Mouse (Mus musculus): ENCODE measurements at regions not wholly inside any gene's neighbourhood (a gene's known extent, or its start where the extent isn't known, plus 50 kb on each side); places are given as distances from the start of the nearest gene placed in this dataset.

GRCm38 (mm10) chr3:60698189-60698588 lies 225.6 kb downstream of the Mbnl1 start:
- Histone ChIP-seq H3K36me3 (ENCODE audit: poor library complexity, severe bottlenecking) (no peaks in the 10 kb centered on the region), H3K9me3 (replicated peaks) (no peaks in the 10 kb centered on the region), H3K4me3 (no peak overlapping the region), H3K4me2 (no peak overlapping the region), H3K27ac (no peak overlapping the region), H3K4me1 (no peaks in the 10 kb centered on the region), H3K9ac (no peak overlapping the region), H3K27me3 (no peaks in the 10 kb centered on the region)
- no peak for ATAC-seq

- no peak for ATAC-seq
- Histone ChIP-seq H3K4me2 (no peak overlapping the region), H3K27ac (no peak overlapping the region), H3K9me3 (replicated peaks) (no peaks in the 10 kb centered on the region), H3K4me1 (no peaks in the 10 kb centered on the region), H3K4me3 (no peak overlapping the region), H3K9ac (no peak overlapping the region), H3K36me3 (ENCODE audit: poor library complexity, severe bottlenecking) (no peaks in the 10 kb centered on the region), H3K27me3 (no peaks in the 10 kb centered on the region)
- WGBS, result 92% methylated on average over 4 of the region's 4 CpGs
Observed at GRCm38 (mm10) chr3:60707139-60707538, 234.5 kb downstream of the Mbnl1 start.

- Histone ChIP-seq H3K9me3 (replicated peaks) (no peaks in the 10 kb centered on the region), H3K27ac (no peak overlapping the region), H3K4me2 (no peak overlapping the region), H3K27me3 (no peaks in the 10 kb centered on the region), H3K4me3 (no peak overlapping the region), H3K36me3 (ENCODE audit: poor library complexity, severe bottlenecking) (no peaks in the 10 kb centered on the region), H3K9ac (no peak overlapping the region), H3K4me1 (no peaks in the 10 kb centered on the region)
- 91% methylated on average over 4 of the region's 4 CpGs for WGBS
- ATAC-seq, result no peak
Observed at GRCm38 (mm10) chr3:60712896-60713295, 240.3 kb downstream of the Mbnl1 start.

- H3K27ac ChIP-seq, result no peak overlapping the region
- no peaks in the 10 kb centered on the region for H3K9me3 ChIP-seq (replicated peaks)
- no peak overlapping the region for H3K4me2 ChIP-seq
- no peaks in the 10 kb centered on the region for H3K4me1 ChIP-seq
- no peak overlapping the region for H3K4me3 ChIP-seq
- no peaks in the 10 kb centered on the region for H3K27me3 ChIP-seq
- H3K36me3 ChIP-seq (ENCODE audit: poor library complexity, severe bottlenecking), result no peaks in the 10 kb centered on the region
- no peak overlapping the region for H3K9ac ChIP-seq
- ATAC-seq, result no peak
Observed at GRCm38 (mm10) chr3:60720322-60720721, 247.7 kb downstream of the Mbnl1 start.

- Histone ChIP-seq H3K27me3 (no peaks in the 10 kb centered on the region), H3K4me2 (no peak overlapping the region), H3K4me3 (no peak overlapping the region), H3K36me3 (ENCODE audit: poor library complexity, severe bottlenecking) (no peaks in the 10 kb centered on the region), H3K9me3 (replicated peaks) (no peaks in the 10 kb centered on the region), H3K4me1 (no peaks in the 10 kb centered on the region), H3K9ac (no peak overlapping the region), H3K27ac (no peak overlapping the region)
- WGBS, result 90% methylated on average over 1 of the region's 1 CpGs
- no peak for ATAC-seq
Observed at GRCm38 (mm10) chr3:60731331-60731730, 258.7 kb downstream of the Mbnl1 start.

- H3K9ac ChIP-seq, result no peak overlapping the region
Observed at GRCm38 (mm10) chr3:60740543-60741294, 261.9 kb upstream of the P2ry1 start.

GRCm38 (mm10) chr3:60741379-60741778 lies 261.2 kb upstream of the P2ry1 start:
- H3K4me1 ChIP-seq, result no peaks in the 10 kb centered on the region

More at GRCm38 (mm10) chr3:60740543-60741294, 261.9 kb upstream of the P2ry1 start:
- ATAC-seq, result no peak
- Histone ChIP-seq H3K4me3 (no peak overlapping the region), H3K36me3 (ENCODE audit: poor library complexity, severe bottlenecking) (no peaks in the 10 kb centered on the region), H3K27ac (no peak overlapping the region), H3K4me2 (no peak overlapping the region), H3K4me1 (no peaks in the 10 kb centered on the region), H3K27me3 (no peaks in the 10 kb centered on the region), H3K9me3 (replicated peaks) (no peaks in the 10 kb centered on the region)

GRCm38 (mm10) chr3:60742232-60742631 lies 260.4 kb upstream of the P2ry1 start:
- H3K4me1 ChIP-seq, result no peaks in the 10 kb centered on the region
- 85% methylated on average over 2 of the region's 2 CpGs for WGBS
- ATAC-seq, result no peak
- no peaks in the 10 kb centered on the region for H3K27me3 ChIP-seq
- H3K9ac ChIP-seq, result no peak overlapping the region
- H3K36me3 ChIP-seq (ENCODE audit: poor library complexity, severe bottlenecking), result no peaks in the 10 kb centered on the region
- H3K4me3 ChIP-seq, result no peak overlapping the region
- no peaks in the 10 kb centered on the region for H3K9me3 ChIP-seq (replicated peaks)
- no peak overlapping the region for H3K27ac ChIP-seq
- no peak overlapping the region for H3K4me2 ChIP-seq

More at GRCm38 (mm10) chr3:60741379-60741778, 261.2 kb upstream of the P2ry1 start:
- H3K27ac ChIP-seq, result no peak overlapping the region
- H3K4me2 ChIP-seq, result no peak overlapping the region
- no peak overlapping the region for H3K4me3 ChIP-seq
- H3K9ac ChIP-seq, result no peak overlapping the region
- no peaks in the 10 kb centered on the region for H3K27me3 ChIP-seq
- 94% methylated on average over 5 of the region's 5 CpGs for whole genome bisulfite sequencing
- ATAC-seq, result no peak
- H3K9me3 ChIP-seq (replicated peaks), result no peaks in the 10 kb centered on the region
- H3K36me3 ChIP-seq (ENCODE audit: poor library complexity, severe bottlenecking), result no peaks in the 10 kb centered on the region

GRCm38 (mm10) chr3:60745075-60745474 lies 257.5 kb upstream of the P2ry1 start:
- Histone ChIP-seq H3K4me1 (no peaks in the 10 kb centered on the region), H3K4me3 (no peak overlapping the region), H3K9me3 (replicated peaks) (no peaks in the 10 kb centered on the region), H3K36me3 (ENCODE audit: poor library complexity, severe bottlenecking) (no peaks in the 10 kb centered on the region), H3K9ac (no peak overlapping the region), H3K27ac (no peak overlapping the region), H3K4me2 (no peak overlapping the region), H3K27me3 (no peaks in the 10 kb centered on the region)
- ATAC-seq, result no peak
- 81% methylated on average over 1 of the region's 1 CpGs for WGBS

GRCm38 (mm10) chr3:60758568-60758967 lies 244.0 kb upstream of the P2ry1 start:
- Histone ChIP-seq H3K4me1 (no peaks in the 10 kb centered on the region), H3K4me3 (no peak overlapping the region), H3K9me3 (replicated peaks) (no peaks in the 10 kb centered on the region), H3K36me3 (ENCODE audit: poor library complexity, severe bottlenecking) (no peaks in the 10 kb centered on the region), H3K4me2 (no peak overlapping the region), H3K9ac (no peak overlapping the region), H3K27me3 (no peaks in the 10 kb centered on the region), H3K27ac (no peak overlapping the region)
- 79% methylated on average over 2 of the region's 2 CpGs for WGBS
- no peak for ATAC-seq

GRCm38 (mm10) chr3:60759046-60759445 lies 243.5 kb upstream of the P2ry1 start:
- Histone ChIP-seq H3K36me3 (ENCODE audit: poor library complexity, severe bottlenecking) (no peaks in the 10 kb centered on the region), H3K4me1 (no peaks in the 10 kb centered on the region), H3K9ac (no peak overlapping the region)

GRCm38 (mm10) chr3:60762874-60763273 lies 239.7 kb upstream of the P2ry1 start:
- Histone ChIP-seq H3K9ac (no peak overlapping the region), H3K4me3 (no peak overlapping the region), H3K27ac (no peak overlapping the region), H3K36me3 (ENCODE audit: poor library complexity, severe bottlenecking) (no peaks in the 10 kb centered on the region), H3K4me1 (no peaks in the 10 kb centered on the region), H3K4me2 (no peak overlapping the region), H3K9me3 (replicated peaks) (no peaks in the 10 kb centered on the region), H3K27me3 (no peaks in the 10 kb centered on the region)
- peak; percentile 74 for ATAC-seq
- WGBS, result 72% methylated on average over 4 of the region's 4 CpGs

More at GRCm38 (mm10) chr3:60759046-60759445, 243.5 kb upstream of the P2ry1 start:
- Histone ChIP-seq H3K4me3 (no peak overlapping the region), H3K27me3 (no peaks in the 10 kb centered on the region), H3K4me2 (no peak overlapping the region), H3K9me3 (replicated peaks) (no peaks in the 10 kb centered on the region), H3K27ac (no peak overlapping the region)
- ATAC-seq, result no peak

GRCm38 (mm10) chr3:60765079-60765478 lies 237.5 kb upstream of the P2ry1 start:
- H3K27me3 ChIP-seq, result no peaks in the 10 kb centered on the region
- H3K9me3 ChIP-seq (replicated peaks), result no peaks in the 10 kb centered on the region
- WGBS, result 49% methylated on average over 4 of the region's 4 CpGs
- no peaks in the 10 kb centered on the region for H3K36me3 ChIP-seq (ENCODE audit: poor library complexity, severe bottlenecking)
- no peak for ATAC-seq
- H3K4me3 ChIP-seq, result no peak overlapping the region
- no peak overlapping the region for H3K27ac ChIP-seq
- H3K4me1 ChIP-seq, result no peaks in the 10 kb centered on the region
- no peak overlapping the region for H3K4me2 ChIP-seq
- H3K9ac ChIP-seq, result no peak overlapping the region
